Mouse (Mus musculus): ENCODE results near the gene Ctnnb1. TPM values are rescaled to one million over a fixed set of nuclear protein-coding genes. Genes with fewer than 3 reads are reported as not detected.

Gene Ctnnb1
- polyA plus RNA-seq, 2 experiments: 486 to 783 TPM

DNA sequence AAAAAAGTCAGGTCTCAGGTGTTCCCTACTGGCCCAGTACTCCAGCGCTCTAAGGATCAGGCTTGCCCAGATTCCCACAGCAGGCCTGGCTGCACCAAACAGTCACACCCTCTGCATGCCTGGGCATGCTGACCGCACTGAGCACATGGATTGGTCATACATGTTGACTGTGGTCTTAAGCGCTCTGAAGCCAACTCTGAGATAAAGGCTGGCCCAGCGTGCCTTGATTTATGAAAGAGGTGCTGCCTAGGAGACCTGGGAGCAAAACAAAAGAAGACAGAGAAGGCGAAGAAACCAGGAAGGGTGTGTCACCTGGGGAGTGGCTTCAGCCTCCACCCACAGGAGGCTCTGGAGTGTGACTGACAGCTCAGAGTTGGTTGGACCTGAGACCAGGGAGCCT, 9.9 kb upstream of the Ctnnb1 start:
- Histone ChIP-seq H3K4me2 (replicated peaks; ENCODE audit: low read depth, low read length, severe bottlenecking) (no peak overlapping the region), H3K36me3 (ENCODE audit: control insufficient read depth, insufficient read depth, low read length) (no peaks in the 10 kb centered on the region), H3K27ac (replicated peaks; ENCODE audit: low read depth, low read length) (no peak overlapping the region), H3K27me3 (ENCODE audit: control insufficient read depth, insufficient read depth, low read length) (no peaks in the 10 kb centered on the region), H3K9ac (ENCODE audit: low read depth, low read length, severe bottlenecking) (no peak overlapping the region), H3K9me3 (ENCODE audit: control insufficient read depth, low read length) (no peaks in the 10 kb centered on the region), H3K4me3 (replicated peaks; ENCODE audit: low read length) (no peak overlapping the region), H3K4me1 (ENCODE audit: control insufficient read depth, insufficient read depth, low read length) (peaks cover 11% of the 10 kb centered on the region; the same call in 1 of the 2 replicates)
- WGBS: 69% methylated on average over 5 of the region's 5 CpGs
- no peak for DNase-seq (ENCODE audit: low spot score)
- ATAC-seq (ENCODE audit: low FRiP score, low read depth): no peak
- TF ChIP-seq POLR2A (IDR thresholded peaks at IDR 0.05; ENCODE audit: borderline replicate concordance, extremely low read depth, insufficient read depth, insufficient read length): no peak

DNA sequence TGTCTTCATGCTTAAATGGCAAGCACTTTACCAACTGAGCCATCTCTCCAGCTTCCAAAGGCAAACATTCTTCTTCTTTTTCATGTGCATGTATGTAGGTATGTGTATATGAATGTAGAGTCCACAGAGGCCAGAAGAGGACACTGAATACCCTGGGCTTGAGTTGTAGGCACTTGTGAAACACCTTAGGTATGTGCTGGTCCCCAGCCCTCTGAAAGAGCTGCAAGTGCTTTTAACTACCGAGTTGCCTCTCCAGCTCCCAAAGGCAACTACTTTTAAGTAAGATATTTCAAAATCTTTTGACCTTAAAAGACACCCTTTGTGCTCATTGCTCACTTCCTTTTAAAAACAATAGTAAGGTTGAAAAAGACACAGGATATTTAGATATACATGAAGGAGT, 2.9 kb upstream of the Ctnnb1 start:
- Histone ChIP-seq H3K36me3 (ENCODE audit: control insufficient read depth, insufficient read depth, low read length) (no peaks in the 10 kb centered on the region), H3K4me3 (replicated peaks; ENCODE audit: low read length) (no peak overlapping the region), H3K4me1 (ENCODE audit: control insufficient read depth, insufficient read depth, low read length) (no peaks in the 10 kb centered on the region), H3K27ac (replicated peaks; ENCODE audit: low read depth, low read length) (no peak overlapping the region), H3K9ac (ENCODE audit: low read depth, low read length, severe bottlenecking) (no peak overlapping the region), H3K4me2 (replicated peaks; ENCODE audit: low read depth, low read length, severe bottlenecking) (no peak overlapping the region), H3K27me3 (ENCODE audit: control insufficient read depth, insufficient read depth, low read length) (no peaks in the 10 kb centered on the region), H3K9me3 (ENCODE audit: control insufficient read depth, low read length) (no peaks in the 10 kb centered on the region)
- ATAC-seq (ENCODE audit: low FRiP score, low read depth): no peak
- 58% methylated on average over 1 of the region's 1 CpGs for WGBS
- no peak for TF ChIP-seq POLR2A (IDR thresholded peaks at IDR 0.05; ENCODE audit: borderline replicate concordance, extremely low read depth, insufficient read depth, insufficient read length)
- DNase-seq (ENCODE audit: low spot score): no peak

DNA sequence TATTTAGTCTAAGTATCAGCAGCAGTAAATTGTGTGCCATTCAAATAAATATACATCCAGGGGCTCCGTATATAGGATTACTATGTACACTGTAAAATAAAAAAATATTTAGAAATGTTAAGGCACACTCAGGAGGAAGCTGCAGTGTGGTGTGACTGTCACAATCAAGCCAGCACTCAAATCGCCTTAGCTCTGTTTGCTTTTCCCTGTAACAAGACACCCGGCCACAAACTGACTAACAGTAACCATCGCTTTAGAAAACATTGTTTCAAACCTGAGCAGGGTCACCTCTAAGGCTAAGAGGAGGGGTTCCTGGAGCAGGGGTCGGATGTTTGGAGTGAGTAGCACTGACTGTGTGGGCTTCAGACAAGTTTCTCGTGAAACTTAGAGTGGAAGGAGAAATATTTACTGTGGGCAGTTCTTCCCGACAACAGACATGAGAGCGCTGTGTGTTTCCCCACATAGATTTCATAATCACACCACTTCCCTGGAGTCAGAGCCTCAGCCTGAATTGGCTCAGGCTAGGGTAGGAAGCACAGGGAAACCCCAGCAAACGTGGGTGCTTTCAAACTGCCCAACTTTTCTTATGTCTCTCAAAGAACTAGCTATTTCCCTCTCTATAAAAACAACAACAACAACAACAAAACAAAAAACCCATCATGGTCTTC, 1.9 kb upstream of the Ctnnb1 start:
- no peaks in the 10 kb centered on the region for H3K4me1 ChIP-seq (ENCODE audit: control insufficient read depth, insufficient read depth, low read length)
- H3K27ac ChIP-seq (replicated peaks; ENCODE audit: low read depth, low read length): no peak overlapping the region
- H3K9ac ChIP-seq (ENCODE audit: low read depth, low read length, severe bottlenecking): no peak overlapping the region
- no peak for TF ChIP-seq POLR2A (IDR thresholded peaks at IDR 0.05; ENCODE audit: borderline replicate concordance, extremely low read depth, insufficient read depth, insufficient read length)
- H3K4me2 ChIP-seq (replicated peaks; ENCODE audit: low read depth, low read length, severe bottlenecking): no peak overlapping the region
- no peaks in the 10 kb centered on the region for H3K36me3 ChIP-seq (ENCODE audit: control insufficient read depth, insufficient read depth, low read length)
- ATAC-seq (ENCODE audit: low FRiP score, low read depth): no peak
- no peak overlapping the region for H3K4me3 ChIP-seq (replicated peaks; ENCODE audit: low read length)
- WGBS: 26% methylated on average over 9 of the region's 9 CpGs
- no peak for DNase-seq (ENCODE audit: low spot score)
- no peaks in the 10 kb centered on the region for H3K27me3 ChIP-seq (ENCODE audit: control insufficient read depth, insufficient read depth, low read length)
- no peaks in the 10 kb centered on the region for H3K9me3 ChIP-seq (ENCODE audit: control insufficient read depth, low read length)

DNA sequence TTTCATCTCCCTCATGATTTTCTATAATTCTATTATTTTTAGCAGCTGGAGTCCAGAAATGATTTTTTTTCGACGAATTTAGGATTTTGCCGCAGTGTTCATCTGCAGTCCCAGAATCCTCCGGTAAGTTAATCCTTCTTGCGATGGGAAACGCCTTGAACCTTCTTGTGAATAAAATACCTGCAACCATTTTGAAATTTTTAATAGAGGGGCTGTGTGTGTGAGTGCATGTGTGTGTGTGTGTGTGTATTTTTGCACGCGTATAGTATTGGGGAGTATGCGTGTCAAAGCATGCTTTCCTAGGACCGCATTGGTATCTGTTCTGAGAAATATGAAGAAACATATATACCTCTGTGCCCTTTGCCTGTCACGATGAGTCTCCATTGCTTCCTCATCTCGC, 1.0 kb downstream of the Ctnnb1 start:
- DNase-seq (ENCODE audit: low spot score) (no peak), ATAC-seq (ENCODE audit: low FRiP score, low read depth) (no peak)
- H3K9ac ChIP-seq (ENCODE audit: low read depth, low read length, severe bottlenecking): no peak overlapping the region
- H3K4me2 ChIP-seq (replicated peaks; ENCODE audit: low read depth, low read length, severe bottlenecking): no peak overlapping the region
- TF ChIP-seq POLR2A (IDR thresholded peaks at IDR 0.05; ENCODE audit: borderline replicate concordance, extremely low read depth, insufficient read depth, insufficient read length): no peak
- no peak overlapping the region for H3K4me3 ChIP-seq (replicated peaks; ENCODE audit: low read length)
- H3K9me3 ChIP-seq (ENCODE audit: control insufficient read depth, low read length): no peaks in the 10 kb centered on the region
- H3K36me3 ChIP-seq (ENCODE audit: control insufficient read depth, insufficient read depth, low read length): no peaks in the 10 kb centered on the region
- H3K27ac ChIP-seq (replicated peaks; ENCODE audit: low read depth, low read length): no peak overlapping the region
- WGBS: 93% methylated on average over 12 of the region's 12 CpGs
- no peaks in the 10 kb centered on the region for H3K27me3 ChIP-seq (ENCODE audit: control insufficient read depth, insufficient read depth, low read length)
- 0 out of 2 replicates have a peak, but pooled peaks cover 2% of the 10 kb centered on the region for H3K4me1 ChIP-seq (ENCODE audit: control insufficient read depth, insufficient read depth, low read length)

DNA sequence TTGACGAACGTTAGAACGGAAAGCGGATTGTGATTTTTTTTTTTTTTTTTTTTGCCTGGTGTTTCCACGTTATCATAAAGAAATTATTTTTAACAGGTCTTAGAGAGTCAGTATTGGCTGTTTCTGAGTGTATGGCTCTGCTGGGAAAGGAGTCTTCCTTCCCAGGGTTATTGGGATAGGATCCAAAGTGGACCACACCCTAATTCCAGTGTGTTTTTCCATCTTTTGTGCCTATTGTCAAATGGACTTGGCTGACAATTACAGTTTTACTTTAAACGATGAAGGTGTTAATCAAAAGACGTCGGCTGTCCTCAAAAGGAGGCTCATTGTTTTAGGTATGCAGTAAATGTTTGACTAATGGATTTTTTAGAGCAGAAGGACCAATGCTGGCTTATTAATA, 1.8 kb downstream of the Ctnnb1 start:
- no peak overlapping the region for H3K27ac ChIP-seq (replicated peaks; ENCODE audit: low read depth, low read length)
- H3K4me3 ChIP-seq (replicated peaks; ENCODE audit: low read length): no peak overlapping the region
- no peak overlapping the region for H3K4me2 ChIP-seq (replicated peaks; ENCODE audit: low read depth, low read length, severe bottlenecking)
- WGBS: 77% methylated on average over 8 of the region's 8 CpGs
- no peaks in the 10 kb centered on the region for H3K27me3 ChIP-seq (ENCODE audit: control insufficient read depth, insufficient read depth, low read length)
- H3K9ac ChIP-seq (ENCODE audit: low read depth, low read length, severe bottlenecking): no peak overlapping the region
- no peak for TF ChIP-seq POLR2A (IDR thresholded peaks at IDR 0.05; ENCODE audit: borderline replicate concordance, extremely low read depth, insufficient read depth, insufficient read length)
- ATAC-seq (ENCODE audit: low FRiP score, low read depth) (no peak), DNase-seq (ENCODE audit: low spot score) (no peak)
- H3K4me1 ChIP-seq (ENCODE audit: control insufficient read depth, insufficient read depth, low read length): peaks cover 8% of the 10 kb centered on the region
- H3K36me3 ChIP-seq (ENCODE audit: control insufficient read depth, insufficient read depth, low read length): no peaks in the 10 kb centered on the region
- no peaks in the 10 kb centered on the region for H3K9me3 ChIP-seq (ENCODE audit: control insufficient read depth, low read length)
